Mouse (Mus musculus) forebrain, postnatal 0 days (tissue): ENCODE measurements around the gene Cyp11a1. TPM values are rescaled to one million over a fixed set of nuclear protein-coding genes. Genes with fewer than 3 reads are reported as not detected.

Source experiments
- ATAC-seq: fragments of 200-750 bp; cut with Nextera tagmentation; 2 replicates; pipeline ENCODE4 v1.8.0; 2017; ENCODE audit warnings: mild to moderate bottlenecking, moderate library complexity
- DNase-seq: peaks from one replicate; pipeline ENCODE4 v3.0.0-alpha.2; 2015
- H3K27ac ChIP-seq: fragments of 300-500 bp; sonication (generic); 2 replicates; pipeline ENCODE4 v1.5.1; 2014; ENCODE audit warnings: low read depth, mild to moderate bottlenecking, antibody characterized with exemption, low read length, moderate library complexity, mixed read lengths
- H3K27me3 ChIP-seq: fragments of 300-500 bp; sonication (generic); 2 replicates; pipeline ENCODE4 v1.6.1; 2014; ENCODE audit warnings: mild to moderate bottlenecking, low read length, mixed read lengths; ENCODE audit not compliant: insufficient read depth
- H3K36me3 ChIP-seq: fragments of 300-500 bp; sonication (generic); 2 replicates; pipeline ENCODE4 v1.6.1; 2014; ENCODE audit warnings: mild to moderate bottlenecking, moderate library complexity; ENCODE audit not compliant: insufficient read depth
- H3K4me1 ChIP-seq: fragments of 300-500 bp; sonication (generic); 2 replicates; pipeline ENCODE4 v1.6.1; 2014; ENCODE audit warnings: antibody characterized with exemption; ENCODE audit not compliant: insufficient read depth
- H3K4me2 ChIP-seq: fragments of 300-500 bp; sonication (generic); 2 replicates; pipeline ENCODE4 v1.6.1; 2014; ENCODE audit warnings: low read depth, mild to moderate bottlenecking, moderate library complexity
- H3K4me3 ChIP-seq: fragments of 300-500 bp; sonication (generic); 2 replicates; pipeline ENCODE4 v1.5.1; 2014; ENCODE audit warnings: low read depth, low read length, mixed read lengths
- H3K9ac ChIP-seq: fragments of 300-500 bp; sonication (generic); 2 replicates; pipeline ENCODE4 v1.6.1; 2014; ENCODE audit warnings: mild to moderate bottlenecking
- H3K9me3 ChIP-seq: fragments of 300-500 bp; sonication (generic); 2 replicates; pipeline ENCODE4 v1.6.1; 2016; ENCODE audit warnings: low read length
- CTCF ChIP-seq: sonication (generic); IDR thresholded peaks from 2 replicates; pipeline ENCODE4 v1.5.1; 2016; ENCODE audit warnings: antibody characterized with exemption, control low read depth, low read depth
- WGBS: fragments of 180-500 bp; shearing (Covaris S2); extraction: QIAGEN DNeasy Blood & Tissue Kit; methylation state at CpG from one replicate; pipeline ENCODE4 v1.1.7; 2014; 5-methylcytosine and 5-hydroxymethylcytosine counted together
- polyA plus RNA-seq: library from polyadenylated mRNA; unstranded; fragments of >200 nt; fragmentation: Nextera tagmentation; extraction: Ambion mirVana; gene quantifications from 2 replicates; pipeline ENCODE4 v1.2.1, GENCODE M21; 2015
- total RNA-seq: library from RNA; depleted of rRNA; stranded (reverse); fragments of >200 nt; gene quantifications from 2 replicates; pipeline ENCODE4 v1.2.3, GENCODE M21; 2014

The Cyp11a1 gene
- total and polyA plus RNA-seq, 2 experiments from 2014 or later, result 0.29 to 0.88 TPM

GRCm38 (mm10) chr9:58044828-58045227, 38.6 kb downstream of the Cyp11a1 start:
- Histone ChIP-seq H3K4me3 (no peak overlapping the region), H3K27ac (peak overlapping the region; percentile 21; the same call in 1 of the 2 replicates), H3K9ac (0 out of 2 replicates have a peak overlapping the region, but pooled peaks have one; percentile 3), H3K4me2 (no peak overlapping the region), H3K9me3 (no peaks in the 10 kb centered on the region), H3K4me1 (peaks cover 35% of the 10 kb centered on the region), H3K36me3 (no peaks in the 10 kb centered on the region), H3K27me3 (no peaks in the 10 kb centered on the region)
- DNase-seq (peak; percentile 63), ATAC-seq (peak; percentile 21; the same call in 1 of the 2 replicates)
- TF ChIP-seq CTCF, result no peak
- whole genome bisulfite sequencing, result 18% methylated on average over 10 of the region's 10 CpGs

DNA sequence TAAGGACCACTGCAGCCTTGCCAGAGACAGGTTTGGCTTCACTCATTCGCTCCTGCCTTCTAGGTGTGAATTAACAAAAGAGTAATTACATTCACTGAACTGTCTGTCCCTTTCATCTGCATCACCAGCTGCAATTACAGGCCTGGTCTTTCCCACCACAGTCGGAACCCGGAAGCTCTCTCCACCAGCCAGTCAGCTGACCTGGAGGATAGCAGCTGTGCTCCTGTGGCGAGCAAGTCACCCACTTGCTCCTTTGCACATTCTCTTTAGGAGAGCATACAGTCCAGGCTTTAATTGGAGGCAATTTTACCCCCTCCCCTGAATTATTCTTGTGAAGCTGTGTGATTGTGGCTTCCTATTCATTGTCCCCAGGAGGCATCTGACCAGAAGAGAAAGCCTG, 39.4 kb downstream of the Cyp11a1 start:
- no peak overlapping the region for H3K9ac ChIP-seq
- no peak overlapping the region for H3K4me2 ChIP-seq
- H3K27ac ChIP-seq, result 0 out of 2 replicates have a peak overlapping the region, but pooled peaks have one; percentile 21
- no peaks in the 10 kb centered on the region for H3K27me3 ChIP-seq
- DNase-seq (no peak), ATAC-seq (no peak)
- 13% methylated on average over 4 of the region's 4 CpGs for WGBS
- no peaks in the 10 kb centered on the region for H3K36me3 ChIP-seq
- H3K9me3 ChIP-seq, result no peaks in the 10 kb centered on the region
- H3K4me3 ChIP-seq, result no peak overlapping the region
- peaks cover 35% of the 10 kb centered on the region for H3K4me1 ChIP-seq
- TF ChIP-seq CTCF, result no peak

- Histone ChIP-seq H3K27me3 (no peaks in the 10 kb centered on the region), H3K9me3 (no peaks in the 10 kb centered on the region), H3K27ac (no peak overlapping the region), H3K9ac (no peak overlapping the region), H3K4me2 (no peak overlapping the region), H3K4me3 (no peak overlapping the region), H3K4me1 (peaks cover 24% of the 10 kb centered on the region), H3K36me3 (no peaks in the 10 kb centered on the region)
- WGBS, result 78% methylated on average over 10 of the region's 10 CpGs
- no peak for TF ChIP-seq CTCF
- ATAC-seq (no peak), DNase-seq (no peak)
Measured at GRCm38 (mm10) chr9:58047061-58047460, 40.9 kb downstream of the Cyp11a1 start.

DNA sequence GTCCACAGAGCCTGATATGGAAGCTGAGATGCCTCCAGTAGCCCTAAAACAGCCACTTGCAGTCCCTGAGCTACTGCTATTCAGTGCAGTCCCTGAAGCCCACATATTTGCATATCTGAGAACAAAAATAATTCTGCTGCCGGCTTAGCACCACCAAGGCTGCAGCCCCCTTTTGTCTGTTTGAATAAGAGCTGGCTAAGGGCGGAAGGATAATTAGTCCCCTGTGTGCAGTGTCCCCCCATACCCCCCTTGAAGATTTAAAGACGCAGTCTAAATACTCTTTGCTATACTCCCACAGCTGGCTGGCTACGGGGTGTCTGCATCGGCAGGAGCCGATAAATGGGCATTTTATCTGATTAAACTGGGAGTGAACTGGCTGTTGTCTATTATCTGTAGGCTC, 42.4 kb downstream of the Cyp11a1 start:
- peaks cover 28% of the 10 kb centered on the region for H3K4me1 ChIP-seq
- WGBS, result 4% methylated on average over 6 of the region's 6 CpGs
- no peaks in the 10 kb centered on the region for H3K36me3 ChIP-seq
- peak overlapping the region; percentile 74 for H3K27ac ChIP-seq
- H3K27me3 ChIP-seq, result no peaks in the 10 kb centered on the region
- H3K4me3 ChIP-seq, result no peak overlapping the region
- H3K9ac ChIP-seq, result peak overlapping the region; percentile 11; the same call in 1 of the 2 replicates
- peak; percentile 71 for DNase-seq
- ATAC-seq, result peak; percentile 73
- no peaks in the 10 kb centered on the region for H3K9me3 ChIP-seq
- no peak overlapping the region for H3K4me2 ChIP-seq
- no peak for TF ChIP-seq CTCF

- no peaks in the 10 kb centered on the region for H3K27me3 ChIP-seq
- no peak overlapping the region for H3K4me2 ChIP-seq
- no peak for TF ChIP-seq CTCF
- no peaks in the 10 kb centered on the region for H3K9me3 ChIP-seq
- H3K9ac ChIP-seq, result no peak overlapping the region; the same call in 1 of the 2 replicates
- H3K4me3 ChIP-seq, result no peak overlapping the region
- WGBS, result 5% methylated on average over 6 of the region's 6 CpGs
- no peaks in the 10 kb centered on the region for H3K36me3 ChIP-seq
- ATAC-seq (peak; percentile 4; the same call in 1 of the 2 replicates), DNase-seq (peak; percentile 51)
- peak overlapping the region; percentile 74 for H3K27ac ChIP-seq
- peaks cover 31% of the 10 kb centered on the region for H3K4me1 ChIP-seq
Measured at GRCm38 (mm10) chr9:58049186-58049585, 43.0 kb downstream of the Cyp11a1 start.

- ATAC-seq (no peak), DNase-seq (no peak)
- Histone ChIP-seq H3K27me3 (no peaks in the 10 kb centered on the region), H3K27ac (peak overlapping the region; percentile 74; the same call in 1 of the 2 replicates), H3K4me2 (no peak overlapping the region), H3K4me1 (peaks cover 29% of the 10 kb centered on the region), H3K4me3 (no peak overlapping the region), H3K9ac (no peak overlapping the region), H3K9me3 (no peaks in the 10 kb centered on the region), H3K36me3 (no peaks in the 10 kb centered on the region)
- no peak for TF ChIP-seq CTCF
- WGBS, result 60% methylated on average over 7 of the region's 7 CpGs
Measured at GRCm38 (mm10) chr9:58049861-58050260, 43.6 kb downstream of the Cyp11a1 start.

DNA sequence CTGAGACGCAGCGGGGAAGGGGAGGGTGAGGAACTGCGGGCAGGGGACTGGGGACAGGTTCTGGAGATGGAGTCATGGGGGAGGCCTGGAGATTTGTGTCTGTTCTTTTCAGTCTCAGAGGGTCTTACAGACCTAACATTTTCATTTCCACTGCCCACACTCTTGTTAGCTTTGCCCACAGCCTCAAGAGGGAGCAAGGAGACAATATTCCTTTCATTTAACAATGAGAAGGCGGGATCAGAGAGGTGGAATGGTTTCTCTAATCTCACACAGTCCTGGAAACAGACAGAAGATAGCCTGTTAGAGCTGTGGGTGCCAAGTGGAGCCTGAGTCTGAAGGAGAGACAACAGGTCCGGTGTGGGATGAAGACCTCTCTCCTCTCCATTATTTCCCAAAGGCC, 45.7 kb downstream of the Cyp11a1 start:
- DNase-seq, result peak; percentile 68
- H3K36me3 ChIP-seq, result no peaks in the 10 kb centered on the region
- ATAC-seq, result peak; percentile 28; the same call in 1 of the 2 replicates
- no peak overlapping the region for H3K4me3 ChIP-seq
- H3K4me1 ChIP-seq, result peaks cover 35% of the 10 kb centered on the region
- no peaks in the 10 kb centered on the region for H3K9me3 ChIP-seq
- peak overlapping the region; percentile 13; the same call in 1 of the 2 replicates for H3K4me2 ChIP-seq
- no peak overlapping the region for H3K9ac ChIP-seq
- 37% methylated on average over 5 of the region's 5 CpGs for WGBS
- H3K27ac ChIP-seq, result peak overlapping the region; percentile 31; the same call in 1 of the 2 replicates
- TF ChIP-seq CTCF, result peak; percentile 77
- no peaks in the 10 kb centered on the region for H3K27me3 ChIP-seq
